Mouse (Mus musculus) c-Kit-negative CD71-positive TER-119-positive erythroid progenitor cells, embryonic 14.5 days (primary cell): ENCODE measurements around the gene Man2a2.

ENCODE experiments used
- DNase-seq: peaks from one replicate; pipeline ENCODE4 v3.0.0-alpha.2; 2013; ENCODE audit warnings: low read depth, low spot score

The Man2a2 gene

DNA sequence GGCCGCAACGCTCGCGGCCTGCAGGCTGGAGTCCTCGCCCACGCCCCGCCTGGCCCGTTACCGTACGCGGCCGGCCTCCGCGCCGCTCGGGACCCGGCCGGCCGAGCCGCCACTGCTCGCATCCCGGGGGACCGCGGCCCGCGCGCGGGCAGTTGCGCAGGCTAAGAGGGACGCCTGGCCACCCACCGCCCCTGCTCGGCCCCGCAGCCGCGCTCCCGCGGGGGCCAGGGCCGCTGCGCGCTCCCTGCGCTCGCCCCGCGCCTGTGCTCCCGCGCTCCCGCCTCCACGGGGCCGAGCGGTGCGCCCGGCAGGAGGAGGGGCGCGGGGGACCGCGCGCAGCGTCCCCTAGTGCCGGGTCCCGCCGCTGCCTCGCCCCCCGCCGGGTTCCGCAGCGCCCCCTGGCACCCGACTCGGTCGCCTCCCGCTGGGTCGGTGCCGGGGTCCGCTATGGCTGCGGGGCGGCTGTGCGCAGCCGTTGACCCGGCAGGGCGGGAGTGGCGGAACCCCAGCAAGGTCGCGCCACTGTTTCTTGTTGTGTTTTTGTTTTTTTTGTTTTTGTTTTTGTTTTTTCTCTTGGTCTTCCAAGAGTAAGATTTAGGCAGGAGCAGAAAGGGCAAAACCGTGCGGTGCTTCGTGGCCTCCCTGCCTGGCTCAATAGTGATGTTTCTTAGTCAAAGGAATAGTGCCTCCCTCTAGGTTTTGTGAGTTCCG is at the start of gene Man2a2:
Gene Man2a2, minus strand, starts transcription at position 335 of the 711 bp plus-strand sequence.
- DNase-seq: no peak

DNA sequence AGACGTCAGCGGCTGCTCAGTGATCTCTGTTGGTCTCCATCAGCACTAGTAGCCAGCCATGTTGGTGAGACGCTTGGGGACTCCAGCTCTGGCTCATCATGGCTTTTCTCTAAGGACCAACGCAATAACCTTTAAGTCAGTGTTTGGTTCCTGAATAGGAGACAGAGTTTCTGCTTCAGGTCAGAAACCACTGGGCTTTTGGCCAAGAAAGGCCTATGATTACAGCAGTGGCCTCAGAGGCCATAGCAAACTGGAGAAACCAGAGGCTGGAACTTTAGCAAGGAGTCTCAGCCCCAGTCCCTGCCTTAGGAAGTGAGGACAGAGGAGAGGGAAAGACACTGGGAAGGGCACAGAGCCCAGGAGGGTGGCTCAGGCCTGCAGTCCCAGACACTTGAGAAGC is 49.4 kb upstream of the Man2a2 start:
- DNase-seq: no peak

DNA sequence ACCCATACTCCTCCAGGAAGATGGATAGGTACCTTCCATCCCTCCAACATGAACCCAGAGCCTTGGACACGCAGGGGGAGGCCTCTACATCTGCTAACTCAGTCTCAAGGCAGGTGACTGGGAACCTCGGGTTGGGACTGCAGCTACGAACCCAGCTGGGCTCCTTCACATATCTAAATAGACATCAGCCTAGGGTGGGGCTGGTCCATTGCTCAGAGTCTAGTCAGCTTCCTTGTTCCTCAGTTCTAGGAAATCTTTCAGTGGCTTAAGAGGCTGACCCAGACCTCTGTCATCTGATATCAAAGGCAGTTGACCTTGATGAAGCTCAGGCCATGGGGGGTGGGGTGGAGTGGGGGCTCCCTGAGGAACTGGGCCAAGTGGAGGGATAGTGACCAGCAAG is 48.1 kb upstream of the Man2a2 start:
- DNase-seq: no peak

DNA sequence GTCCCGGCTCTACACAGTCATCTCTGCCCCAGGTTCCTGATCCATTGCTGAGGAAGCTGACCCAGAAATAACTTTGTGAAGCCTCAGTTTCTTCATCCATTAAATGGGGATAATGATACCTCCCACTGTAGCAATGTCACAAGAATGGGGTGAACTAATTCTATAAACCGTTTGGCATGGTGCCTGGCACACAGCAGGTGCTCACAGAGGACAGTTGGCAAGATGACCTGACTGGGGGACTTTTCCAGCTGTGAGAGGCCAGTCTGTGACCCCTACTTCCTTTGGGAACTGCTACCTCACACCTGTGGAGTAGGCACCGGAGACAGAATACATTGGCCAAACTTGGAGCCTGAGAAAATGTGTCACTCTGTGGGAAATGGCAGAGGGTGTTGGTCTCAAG is 46.9 kb upstream of the Man2a2 start:
- no peak for DNase-seq

DNA sequence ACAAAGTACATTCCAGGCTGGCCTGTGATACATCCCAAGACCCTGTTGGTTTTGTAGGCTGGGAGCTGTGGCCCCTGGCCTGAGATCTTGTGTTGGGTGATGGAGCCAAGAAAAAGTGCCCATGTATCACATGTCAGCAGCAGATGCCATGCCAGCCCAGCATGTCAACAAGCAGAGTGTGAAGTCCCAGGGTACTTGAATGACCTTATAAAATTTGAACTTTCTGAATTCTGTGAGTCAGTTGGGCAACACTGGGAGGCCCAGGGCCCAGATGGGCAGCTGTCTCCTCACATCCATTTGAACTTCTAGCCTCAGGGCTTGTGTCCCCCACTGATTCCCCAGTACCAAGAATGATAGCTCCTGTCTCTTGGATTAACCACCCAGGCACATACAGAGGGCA is 46.4 kb upstream of the Man2a2 start:
- DNase-seq: no peak

DNA sequence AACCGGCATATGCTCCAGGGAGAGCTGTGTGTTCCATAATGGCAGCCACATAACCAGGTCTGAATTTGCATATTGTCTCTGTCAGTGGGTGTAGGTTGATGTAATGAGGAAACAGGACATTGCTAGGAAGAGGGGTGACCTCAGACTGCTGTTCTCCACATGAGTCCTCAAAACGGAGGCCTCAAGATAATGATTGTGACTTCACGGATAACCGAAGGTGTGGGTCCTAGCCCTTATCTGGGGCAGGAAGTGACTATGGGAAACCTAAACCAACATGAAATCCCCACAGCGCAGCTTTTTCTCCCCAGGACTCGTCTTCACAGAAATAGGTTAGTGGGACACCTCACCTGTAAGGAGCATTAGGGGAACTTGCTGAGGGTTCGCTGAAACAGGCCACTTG is 45.8 kb upstream of the Man2a2 start:
- no peak for DNase-seq

DNA sequence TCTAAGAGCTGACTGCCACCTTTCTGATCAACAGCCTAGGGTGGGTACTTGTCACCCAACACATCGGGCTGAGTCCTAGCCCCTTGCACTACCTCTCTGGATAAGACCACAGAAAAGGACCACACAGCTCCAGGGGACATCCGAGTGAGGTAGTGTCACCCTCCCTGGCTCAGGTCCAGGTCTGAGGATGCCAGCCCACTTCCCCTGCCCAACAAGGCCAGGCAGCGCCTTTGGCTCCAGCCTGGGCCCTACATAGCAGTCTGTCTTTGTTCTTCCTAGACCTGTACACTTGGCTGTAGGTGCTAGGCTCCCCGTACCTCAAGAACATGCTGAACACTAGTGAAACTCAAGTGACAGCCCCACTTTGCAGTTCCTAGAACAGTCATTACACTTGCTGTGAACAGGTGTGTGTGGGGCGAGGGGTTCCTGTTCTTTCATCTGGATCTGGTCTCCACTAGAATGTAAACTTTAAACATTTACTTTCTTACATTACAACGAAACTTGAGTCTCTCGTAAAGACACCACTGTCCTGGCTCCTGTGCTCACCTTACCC is 43.2 kb upstream of the Man2a2 start:
- DNase-seq: no peak

DNA sequence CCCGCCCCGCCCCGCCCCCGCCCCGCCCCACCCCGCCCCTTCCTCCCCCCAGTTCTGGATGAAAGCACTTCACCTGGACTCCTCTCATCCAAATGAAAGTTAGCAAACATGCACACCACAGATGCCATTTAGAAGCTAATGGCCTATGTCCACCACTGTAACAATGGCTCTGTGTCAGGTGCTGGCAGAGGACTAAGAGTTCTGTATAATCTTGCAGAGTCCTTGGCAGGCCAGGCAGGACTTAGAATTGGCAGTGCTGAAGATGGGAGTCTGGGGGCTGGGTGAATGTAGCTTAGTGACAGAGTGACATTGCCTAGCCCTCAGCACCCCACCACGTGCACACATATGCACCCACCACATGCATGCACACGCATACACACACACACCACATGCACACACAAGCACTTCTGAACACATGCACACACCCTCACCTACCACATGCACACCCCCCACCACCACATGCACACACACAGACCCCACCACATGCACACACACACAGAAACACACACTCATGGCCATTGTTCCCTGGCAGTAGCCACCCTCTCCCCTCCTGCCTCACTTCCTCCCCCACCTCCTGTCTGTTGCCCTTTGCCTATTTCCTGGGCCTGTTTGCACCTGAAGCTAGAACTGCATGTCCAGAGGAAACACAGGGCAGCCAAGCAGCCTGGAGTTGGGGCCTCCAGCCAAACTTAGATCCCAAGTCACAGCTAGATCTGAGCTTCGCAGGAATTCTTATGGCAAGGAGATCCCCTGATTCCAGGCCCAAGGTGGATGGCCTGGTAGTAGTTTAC is 42.5 kb upstream of the Man2a2 start:
- no peak for DNase-seq

DNA sequence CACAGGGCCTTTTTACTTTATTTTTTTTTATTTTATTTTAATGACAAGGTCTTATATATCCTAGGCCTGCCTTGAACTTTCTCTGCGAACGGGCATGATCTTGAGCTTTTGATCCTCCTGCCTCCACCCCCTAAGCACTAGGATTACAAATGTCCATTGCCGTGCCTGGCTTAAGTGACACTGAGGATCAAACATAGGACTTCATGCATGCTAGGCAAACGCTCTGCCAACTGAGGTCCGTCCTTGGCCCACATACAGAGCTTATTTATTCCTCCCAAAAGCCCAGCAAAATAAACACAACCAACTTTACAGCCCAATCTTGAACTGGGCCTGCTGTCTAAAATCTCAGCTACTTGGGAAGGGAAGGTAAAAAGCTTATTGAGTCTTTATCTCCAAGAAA is 41.6 kb upstream of the Man2a2 start:
- DNase-seq: no peak

DNA sequence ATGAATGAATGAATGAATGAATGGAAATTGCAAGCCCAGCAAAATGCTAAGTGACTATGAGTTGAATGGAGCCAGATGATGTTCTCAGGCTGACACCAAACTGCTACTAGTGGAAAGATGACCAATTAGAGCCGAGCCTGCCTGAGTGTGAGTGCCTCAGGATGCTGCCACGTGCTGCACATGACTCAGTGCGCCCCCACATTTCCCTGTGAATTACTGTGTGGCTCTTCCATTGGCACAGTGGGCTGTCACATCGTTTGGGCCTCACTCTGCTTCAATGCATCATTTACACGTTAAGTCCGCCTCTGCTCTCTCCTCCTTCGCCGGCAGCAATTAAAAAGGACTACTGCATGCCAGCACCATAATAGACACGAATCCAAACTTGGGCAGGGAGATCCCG is 41.1 kb upstream of the Man2a2 start:
- DNase-seq: no peak

DNA sequence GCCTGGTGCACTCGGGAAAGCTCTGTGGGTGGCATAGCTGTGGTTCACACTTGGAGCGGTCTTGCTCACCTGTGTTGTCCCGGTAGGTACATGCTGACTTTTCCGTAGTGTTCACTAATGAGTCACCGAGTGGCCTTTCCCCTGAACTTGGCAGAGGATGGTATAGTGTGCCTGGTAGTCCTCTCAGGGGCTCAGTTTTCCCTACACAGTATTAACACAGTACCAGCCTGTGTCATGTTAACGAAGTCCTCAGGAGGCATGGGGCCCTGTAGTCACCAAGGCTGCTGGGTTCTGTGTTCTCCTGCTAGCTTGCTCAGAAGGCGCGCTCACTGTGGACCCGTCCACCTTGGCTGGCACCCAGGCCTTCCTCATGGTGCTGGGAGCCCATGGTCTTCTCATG is 39.2 kb upstream of the Man2a2 start:
- DNase-seq: no peak

DNA sequence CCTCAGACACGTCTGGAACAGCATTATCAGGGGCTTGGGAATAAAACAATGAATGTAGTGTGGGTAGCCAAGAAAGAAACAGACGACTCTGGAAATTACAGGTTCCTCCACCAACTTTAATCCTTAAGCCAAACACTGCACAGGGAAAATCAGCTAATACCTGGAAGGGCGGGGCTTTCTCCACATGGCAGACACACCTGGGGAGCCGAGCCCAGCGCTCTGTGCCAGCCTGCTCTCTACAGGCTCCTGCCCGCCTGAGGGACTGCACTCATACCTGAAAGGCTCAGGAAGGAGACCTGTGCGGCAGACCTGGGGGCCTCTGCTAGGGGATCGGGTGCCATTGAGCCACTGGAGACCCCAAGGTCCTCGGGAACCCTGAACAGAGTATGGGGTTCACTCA is 36.5 kb upstream of the Man2a2 start:
- DNase-seq: no peak

DNA sequence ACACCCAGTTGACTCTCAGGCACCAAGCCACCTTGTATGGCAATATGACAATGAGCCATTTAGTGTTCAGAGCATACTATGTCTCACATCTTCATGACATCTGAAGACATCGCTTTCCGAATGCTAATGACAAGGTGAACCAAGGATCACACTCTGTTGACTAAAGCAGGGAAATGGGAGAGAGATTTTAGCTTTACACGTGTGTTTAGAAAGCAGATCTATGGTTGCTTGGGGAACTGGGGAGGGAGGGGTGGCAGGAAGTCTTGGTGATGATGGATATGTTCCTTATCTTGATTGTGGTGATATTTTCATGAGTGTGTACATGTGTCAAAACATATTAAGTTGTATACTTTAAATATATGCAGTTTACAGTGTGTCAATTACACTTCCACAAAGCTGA is 35.0 kb upstream of the Man2a2 start:
- no peak for DNase-seq

DNA sequence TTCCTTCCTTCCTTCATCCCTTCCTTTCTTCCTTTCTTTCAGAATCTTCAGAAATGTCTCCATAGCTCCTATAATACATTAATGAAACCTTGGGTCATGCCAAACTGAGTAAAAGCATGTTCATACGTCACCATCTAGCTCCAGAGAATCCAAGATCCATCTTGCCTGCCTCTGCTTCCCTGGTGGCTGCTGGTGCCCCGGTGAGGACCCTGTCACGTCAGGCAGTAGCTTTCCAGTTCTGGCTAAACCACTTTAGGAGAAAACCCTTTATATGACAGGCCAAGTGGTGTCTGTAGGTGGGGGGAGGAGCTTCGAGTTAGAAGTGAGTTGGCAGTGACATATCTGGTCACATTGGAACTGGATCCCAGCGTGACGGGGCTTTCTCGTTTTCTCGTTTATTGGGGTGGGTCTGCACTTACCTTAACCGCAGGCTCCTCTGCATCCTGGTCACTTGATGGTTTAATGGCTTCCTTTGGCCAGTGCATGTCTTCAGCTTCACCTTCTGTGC is 34.1 kb upstream of the Man2a2 start, which contains the start of gene Furin:
Gene Furin, minus strand, starts transcription at position 249 of the 508 bp plus-strand sequence.
- DNase-seq: no peak

DNA sequence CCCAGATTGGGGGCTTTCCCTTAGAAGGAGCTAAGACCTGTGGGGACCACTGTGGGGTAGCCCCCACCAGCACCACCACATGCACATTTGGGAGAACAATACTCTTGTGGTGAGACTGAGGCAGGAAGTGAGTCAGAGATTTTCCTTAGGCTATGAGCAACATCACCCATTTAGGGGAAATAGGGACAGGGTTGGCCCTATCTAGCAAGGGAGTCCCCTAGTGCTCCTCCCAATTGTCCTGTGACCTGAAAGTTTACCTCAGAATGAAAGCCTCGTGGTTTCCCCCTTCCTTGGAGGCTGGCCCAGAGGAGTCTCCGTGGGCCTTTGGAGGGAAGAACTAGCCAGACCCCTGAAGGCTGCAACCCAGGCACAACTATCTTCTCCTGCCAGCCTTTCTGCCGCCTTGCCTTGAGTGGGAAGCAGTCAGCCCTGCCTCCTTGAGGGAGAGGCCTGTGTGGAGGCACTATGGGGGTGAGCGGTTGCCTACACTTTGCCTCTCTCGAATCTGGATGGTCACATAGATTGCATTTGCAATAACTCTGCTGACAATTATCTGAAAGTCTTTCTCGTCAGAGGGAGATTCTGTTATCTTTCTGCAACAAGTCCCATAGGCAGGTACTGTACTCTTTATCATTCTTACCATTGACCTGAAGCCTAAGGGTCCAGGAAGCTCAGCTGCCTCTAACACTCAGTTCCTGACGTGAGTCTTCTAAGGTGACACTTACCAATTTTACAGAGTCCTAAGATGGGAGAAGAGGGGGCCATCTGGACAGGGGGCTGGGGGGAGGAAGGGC is 33.1 kb upstream of the Man2a2 start:
- DNase-seq: no peak

DNA sequence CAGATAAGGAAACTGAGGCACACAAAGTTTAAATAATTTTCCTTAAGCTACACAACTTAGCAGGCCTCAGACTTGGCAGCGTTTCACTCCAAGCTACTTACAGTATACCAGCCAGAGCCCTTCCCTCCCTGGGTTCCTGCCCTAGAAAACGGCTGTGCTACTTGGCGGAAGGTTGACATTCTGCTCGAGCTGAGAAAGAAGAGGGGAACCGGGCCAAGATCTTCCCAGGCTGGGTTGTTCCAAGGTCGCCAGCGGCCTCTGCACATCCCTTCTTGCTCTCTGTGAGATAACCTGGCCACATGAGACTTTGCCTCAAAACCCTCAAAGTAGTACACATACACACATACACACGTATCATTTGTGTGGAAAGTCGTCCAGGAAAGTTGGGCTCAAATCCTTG is 32.4 kb upstream of the Man2a2 start:
- DNase-seq: no peak

DNA sequence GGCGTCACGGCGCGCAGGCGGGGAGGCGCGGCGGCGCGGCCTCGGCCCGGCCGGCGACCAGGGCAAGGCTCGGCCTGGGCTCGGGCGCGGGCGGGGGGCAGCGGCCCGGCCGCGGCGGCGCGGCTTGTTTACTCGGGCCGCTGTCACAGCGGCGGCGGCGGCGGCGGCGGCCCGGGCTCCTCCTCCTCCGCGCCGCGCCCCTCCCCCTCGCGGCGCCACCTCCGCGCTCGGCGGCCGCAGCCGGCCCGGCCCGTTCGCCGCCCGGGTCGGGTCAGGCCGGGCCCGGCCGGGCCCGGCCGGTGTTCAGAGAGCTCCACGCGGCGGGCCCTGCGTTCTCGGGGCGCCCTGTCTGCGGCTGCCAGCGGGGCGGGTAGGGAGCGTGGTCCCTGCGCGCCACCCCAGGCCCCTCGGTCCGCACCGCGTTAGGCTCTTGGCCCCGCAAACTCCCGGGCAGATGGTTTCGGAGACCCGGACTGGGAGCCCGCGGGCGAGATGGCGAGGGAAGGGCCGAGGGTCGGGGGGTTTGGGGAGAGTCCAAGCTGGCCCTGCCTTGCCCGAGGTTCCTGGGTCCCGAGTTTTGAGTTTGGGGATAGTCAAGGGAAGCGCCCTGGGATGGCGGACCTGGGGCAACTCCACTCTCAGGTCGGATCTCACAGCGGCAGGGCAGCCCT is 31.6 kb upstream of the Man2a2 start:
- DNase-seq: no peak

DNA sequence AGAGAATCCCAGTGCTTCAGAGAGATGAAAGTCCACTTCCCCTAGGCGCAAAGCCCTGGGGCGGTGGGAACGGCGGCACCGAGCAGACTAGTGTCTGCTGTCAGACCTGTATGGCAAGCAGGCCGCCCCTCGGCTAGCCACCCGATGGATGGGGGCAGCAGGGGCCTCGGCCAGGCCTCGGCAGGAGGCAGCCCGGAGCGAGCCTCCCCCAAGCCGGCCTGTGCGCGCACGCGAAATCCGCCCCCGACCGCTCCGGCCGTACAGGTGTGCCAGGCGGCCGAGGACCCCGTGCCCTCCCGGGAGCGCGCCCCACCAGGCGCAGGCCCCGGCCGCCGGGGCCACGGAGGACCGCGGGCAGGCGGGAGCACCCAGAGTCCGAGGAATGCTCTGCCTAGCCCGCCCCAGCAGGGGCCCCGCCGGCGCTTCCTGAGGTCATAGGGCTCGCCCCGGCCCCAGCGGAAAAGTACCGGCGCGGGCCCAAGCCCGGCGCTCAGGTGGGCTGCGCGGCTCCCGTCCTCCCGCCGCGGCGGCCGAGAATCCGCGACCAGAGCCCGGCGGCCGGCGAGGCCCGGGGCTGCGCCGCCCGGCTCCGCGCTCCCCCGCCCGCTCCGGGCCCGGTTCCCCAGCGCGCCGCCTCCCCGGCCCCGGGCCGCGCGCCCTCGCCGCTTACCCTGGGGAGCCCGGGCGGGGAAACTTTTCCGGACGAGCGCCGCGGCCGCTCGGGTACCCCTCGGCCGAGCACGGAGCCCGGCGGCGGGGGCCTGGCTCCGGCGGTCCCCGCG is 30.9 kb upstream of the Man2a2 start:
- no peak for DNase-seq

DNA sequence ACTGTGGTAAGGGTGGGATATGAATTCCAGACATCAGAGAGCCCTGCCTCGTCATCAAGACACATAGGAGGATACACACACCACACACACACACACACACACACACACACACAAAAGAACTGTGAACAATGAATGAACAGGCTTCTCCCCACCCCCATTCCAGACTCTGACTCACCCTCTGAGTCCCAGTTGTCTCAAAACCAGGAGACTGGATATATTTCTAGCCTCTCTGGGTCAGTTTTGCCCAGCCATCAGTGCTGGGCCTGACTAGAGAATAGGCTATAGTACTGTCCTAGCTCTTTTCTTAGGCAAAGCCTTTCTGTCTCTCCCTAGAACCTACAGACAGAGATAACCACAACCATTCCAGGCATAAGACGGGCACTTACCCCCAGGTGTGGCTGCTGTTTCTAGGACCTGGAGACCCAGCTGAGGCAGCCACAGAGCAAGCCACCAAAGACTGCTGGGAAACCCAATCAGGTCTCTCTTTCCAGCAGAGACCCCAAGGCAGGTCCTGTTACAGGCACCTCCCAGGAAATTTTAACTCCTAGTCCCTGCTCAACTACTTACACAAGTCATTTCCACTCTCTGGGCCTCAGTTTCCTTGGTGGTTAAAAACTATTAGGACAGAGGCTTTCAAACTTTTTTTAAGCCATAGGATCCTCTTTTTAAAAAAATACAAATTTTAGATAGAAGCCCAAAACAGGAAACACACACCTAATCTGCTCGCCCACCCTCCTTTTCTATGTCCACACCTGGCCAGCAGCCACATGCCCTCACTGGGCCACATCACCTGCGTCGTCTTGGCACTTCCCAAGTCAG is 30.1 kb upstream of the Man2a2 start:
- no peak for DNase-seq

DNA sequence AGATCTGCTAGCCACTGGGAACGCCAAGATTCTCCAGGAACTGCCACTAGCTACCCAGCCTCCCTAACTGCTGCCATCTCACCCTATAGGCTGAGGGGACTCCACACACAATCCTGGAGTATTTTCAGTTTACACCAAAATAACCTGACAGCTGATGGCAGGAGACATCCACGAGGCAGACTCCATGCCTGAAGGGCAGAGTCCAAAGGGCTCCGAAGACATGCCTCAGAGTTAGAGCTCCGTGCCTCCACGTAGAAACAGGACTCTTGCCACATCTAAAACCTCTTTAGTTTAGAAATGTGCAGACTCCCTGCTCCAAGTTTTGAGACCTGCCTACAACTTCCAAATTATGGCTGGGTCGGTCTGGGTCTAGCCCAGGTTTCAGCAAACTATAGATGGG is 29.4 kb upstream of the Man2a2 start:
- no peak for DNase-seq
